Mouse (Mus musculus) liver, embryonic 13.5 days (tissue): ENCODE data around the gene Cpeb3. TPM values are rescaled to one million over a fixed set of nuclear protein-coding genes. Genes with fewer than 3 reads are reported as not detected.

Experiments used
- ATAC-seq: fragments of 200-750 bp; cut with Nextera tagmentation; 2 replicates; pipeline ENCODE4 v1.8.0; 2017; ENCODE audit warnings: low read depth, mild to moderate bottlenecking, moderate number of reproducible peaks, moderate library complexity
- DNase-seq: peaks from one replicate; pipeline ENCODE4 v3.0.0; 2022
- H3K27ac ChIP-seq: fragments of 300-500 bp; sonication (generic); 2 replicates; pipeline ENCODE4 v1.5.1; 2015; ENCODE audit warnings: moderate library complexity, mild to moderate bottlenecking, inconsistent platforms
- H3K27me3 ChIP-seq: fragments of 300-500 bp; sonication (generic); 2 replicates; pipeline ENCODE4 v1.6.1; 2015; ENCODE audit warnings: mild to moderate bottlenecking, inconsistent platforms
- H3K36me3 ChIP-seq: fragments of 300-500 bp; sonication (generic); 2 replicates; pipeline ENCODE4 v1.6.1; 2015; ENCODE audit warnings: mild to moderate bottlenecking, inconsistent platforms
- H3K4me1 ChIP-seq: fragments of 300-500 bp; sonication (generic); replicated peaks from 2 replicates; pipeline ENCODE4 v1.6.1; 2015; ENCODE audit warnings: inconsistent platforms
- H3K4me2 ChIP-seq: fragments of 300-500 bp; sonication (generic); 2 replicates; pipeline ENCODE4 v1.6.1; 2015; ENCODE audit warnings: inconsistent platforms, mild to moderate bottlenecking, moderate library complexity
- H3K4me3 ChIP-seq: fragments of 300-500 bp; sonication (generic); replicated peaks from 2 replicates; pipeline ENCODE4 v1.5.1; 2015; ENCODE audit warnings: mild to moderate bottlenecking, inconsistent platforms
- H3K9ac ChIP-seq: fragments of 300-500 bp; sonication (generic); 2 replicates; pipeline ENCODE4 v1.6.1; 2015; ENCODE audit warnings: mild to moderate bottlenecking, inconsistent platforms
- H3K9me3 ChIP-seq: fragments of 300-500 bp; sonication (generic); replicated peaks from 2 replicates; pipeline ENCODE4 v1.6.1; 2016; ENCODE audit warnings: inconsistent platforms
- WGBS: fragments of 180-500 bp; shearing (Covaris S2); methylation state at CpG from one replicate; pipeline ENCODE4 v1.1.7; 2015; ENCODE audit not compliant: insufficient replicate concordance; 5-methylcytosine and 5-hydroxymethylcytosine counted together
- polyA plus RNA-seq: library from polyadenylated mRNA; unstranded; fragments of >200 nt; fragmentation: Nextera tagmentation; extraction: Ambion mirVana; gene quantifications from 2 replicates; pipeline ENCODE4 v1.2.1, GENCODE M21; 2015

Gene Cpeb3
- polyA plus RNA-seq, 1 experiment from 2014 or later = 1.9 TPM

- DNase-seq (no peak), ATAC-seq (no peak)
- H3K9me3 ChIP-seq = no peaks in the 10 kb centered on the region
- WGBS = 77% methylated on average over 6 of the region's 6 CpGs
- H3K4me2 ChIP-seq = no peak overlapping the region
- no peak overlapping the region for H3K9ac ChIP-seq
- H3K36me3 ChIP-seq = no peaks in the 10 kb centered on the region
- H3K4me1 ChIP-seq = peaks cover 6% of the 10 kb centered on the region
- H3K27ac ChIP-seq = no peak overlapping the region
- no peak overlapping the region for H3K4me3 ChIP-seq
- H3K27me3 ChIP-seq = no peaks in the 10 kb centered on the region
These were observed 96.6 kb downstream of the Cpeb3 start for GRCm38 (mm10) chr19:37111831-37112230.

- H3K4me2 ChIP-seq = no peak overlapping the region
- H3K36me3 ChIP-seq = no peaks in the 10 kb centered on the region
- H3K9me3 ChIP-seq = no peaks in the 10 kb centered on the region
- ATAC-seq (no peak), DNase-seq (peak; percentile 16)
- H3K27ac ChIP-seq = no peak overlapping the region
- H3K4me1 ChIP-seq = peaks cover 6% of the 10 kb centered on the region
- no peak overlapping the region for H3K4me3 ChIP-seq
- H3K9ac ChIP-seq = no peak overlapping the region
- 22% methylated on average over 1 of the region's 1 CpGs for WGBS
- no peaks in the 10 kb centered on the region for H3K27me3 ChIP-seq
These were observed 97.9 kb downstream of the Cpeb3 start for GRCm38 (mm10) chr19:37110494-37110893.

GRCm38 (mm10) chr19:37109853-37110252 is 98.5 kb downstream of the Cpeb3 start:
- H3K27me3 ChIP-seq = no peaks in the 10 kb centered on the region
- DNase-seq (no peak), ATAC-seq (no peak)
- H3K36me3 ChIP-seq = no peaks in the 10 kb centered on the region
- H3K9ac ChIP-seq = no peak overlapping the region
- WGBS = 73% methylated on average over 4 of the region's 4 CpGs
- no peak overlapping the region for H3K4me3 ChIP-seq
- H3K27ac ChIP-seq = no peak overlapping the region
- H3K4me1 ChIP-seq = peaks cover 6% of the 10 kb centered on the region
- no peaks in the 10 kb centered on the region for H3K9me3 ChIP-seq
- H3K4me2 ChIP-seq = no peak overlapping the region

- peak overlapping the region; percentile 29; the same call in 1 of the 2 replicates for H3K27ac ChIP-seq
These were observed 107.7 kb downstream of the Cpeb3 start for GRCm38 (mm10) chr19:37100689-37101088.

GRCm38 (mm10) chr19:37095666-37096330 is 112.6 kb downstream of the Cpeb3 start:
- ATAC-seq (no peak), DNase-seq (no peak)
- WGBS = 78% methylated on average over 4 of the region's 4 CpGs
- Histone ChIP-seq H3K4me2 (no peak overlapping the region), H3K4me1 (peaks cover 16% of the 10 kb centered on the region), H3K27ac (no peak overlapping the region), H3K4me3 (no peak overlapping the region), H3K9me3 (no peaks in the 10 kb centered on the region), H3K27me3 (no peaks in the 10 kb centered on the region), H3K9ac (no peak overlapping the region), H3K36me3 (no peaks in the 10 kb centered on the region)

More at GRCm38 (mm10) chr19:37100689-37101088, 107.7 kb downstream of the Cpeb3 start:
- WGBS = 54% methylated on average over 2 of the region's 2 CpGs
- DNase-seq (peak; percentile 49), ATAC-seq (peak; percentile 100)
- Histone ChIP-seq H3K4me2 (peak overlapping the region; percentile 12; the same call in 1 of the 2 replicates), H3K4me3 (no peak overlapping the region), H3K36me3 (no peaks in the 10 kb centered on the region), H3K9ac (no peak overlapping the region), H3K27me3 (no peaks in the 10 kb centered on the region), H3K4me1 (peaks cover 25% of the 10 kb centered on the region), H3K9me3 (no peaks in the 10 kb centered on the region)

GRCm38 (mm10) chr19:37093181-37093580 is 115.2 kb downstream of the Cpeb3 start:
- Histone ChIP-seq H3K27me3 (no peaks in the 10 kb centered on the region), H3K27ac (no peak overlapping the region), H3K36me3 (no peaks in the 10 kb centered on the region), H3K4me2 (no peak overlapping the region), H3K4me3 (no peak overlapping the region), H3K9ac (no peak overlapping the region), H3K4me1 (no peaks in the 10 kb centered on the region), H3K9me3 (no peaks in the 10 kb centered on the region)
- ATAC-seq = no peak
- DNase-seq = no peak
- whole genome bisulfite sequencing = 73% methylated on average over 3 of the region's 3 CpGs

- WGBS = 54% methylated on average over 8 of the region's 8 CpGs
- H3K9me3 ChIP-seq = no peaks in the 10 kb centered on the region
- DNase-seq = no peak
- ATAC-seq = no peak
- H3K27ac ChIP-seq = no peak overlapping the region
- H3K36me3 ChIP-seq = 0 out of 2 replicates have a peak, but pooled peaks cover 3% of the 10 kb centered on the region
- no peak overlapping the region for H3K4me3 ChIP-seq
- no peak overlapping the region for H3K4me2 ChIP-seq
- H3K27me3 ChIP-seq = no peaks in the 10 kb centered on the region
- H3K4me1 ChIP-seq = no peaks in the 10 kb centered on the region
- H3K9ac ChIP-seq = no peak overlapping the region
These were observed 118.0 kb downstream of the Cpeb3 start for GRCm38 (mm10) chr19:37090146-37091061.

- Histone ChIP-seq H3K9me3 (no peaks in the 10 kb centered on the region), H3K9ac (no peak overlapping the region), H3K4me1 (no peaks in the 10 kb centered on the region), H3K4me3 (no peak overlapping the region), H3K27ac (no peak overlapping the region), H3K4me2 (no peak overlapping the region), H3K27me3 (no peaks in the 10 kb centered on the region), H3K36me3 (0 out of 2 replicates have a peak, but pooled peaks cover 3% of the 10 kb centered on the region)
- ATAC-seq (no peak), DNase-seq (no peak)
- WGBS = 83% methylated on average over 8 of the region's 8 CpGs
These were observed 120.2 kb downstream of the Cpeb3 start for GRCm38 (mm10) chr19:37088043-37088748.

GRCm38 (mm10) chr19:37084546-37084945 is 123.9 kb downstream of the Cpeb3 start:
- 61% methylated on average over 3 of the region's 3 CpGs for WGBS
- no peak for DNase-seq
- no peak overlapping the region for H3K4me3 ChIP-seq
- 0 out of 2 replicates have a peak, but pooled peaks cover 3% of the 10 kb centered on the region for H3K36me3 ChIP-seq
- H3K4me1 ChIP-seq = no peaks in the 10 kb centered on the region
- H3K27ac ChIP-seq = no peak overlapping the region
- no peak overlapping the region for H3K4me2 ChIP-seq
- no peak overlapping the region for H3K9ac ChIP-seq
- ATAC-seq = no peak
- no peaks in the 10 kb centered on the region for H3K9me3 ChIP-seq
- H3K27me3 ChIP-seq = no peaks in the 10 kb centered on the region

GRCm38 (mm10) chr19:37081467-37081866 is 126.9 kb downstream of the Cpeb3 start:
- Histone ChIP-seq H3K4me2 (no peak overlapping the region), H3K27ac (no peak overlapping the region), H3K4me1 (no peaks in the 10 kb centered on the region), H3K36me3 (0 out of 2 replicates have a peak, but pooled peaks cover under 1% of the 10 kb centered on the region), H3K9me3 (no peaks in the 10 kb centered on the region), H3K4me3 (no peak overlapping the region), H3K9ac (no peak overlapping the region), H3K27me3 (no peaks in the 10 kb centered on the region)
- WGBS = 55% methylated on average over 6 of the region's 6 CpGs
- DNase-seq = no peak
- ATAC-seq = no peak

GRCm38 (mm10) chr19:37079151-37079550 is 129.2 kb downstream of the Cpeb3 start:
- DNase-seq (no peak), ATAC-seq (no peak)
- Histone ChIP-seq H3K4me1 (no peaks in the 10 kb centered on the region), H3K4me3 (no peak overlapping the region), H3K9me3 (no peaks in the 10 kb centered on the region), H3K36me3 (no peaks in the 10 kb centered on the region), H3K27me3 (no peaks in the 10 kb centered on the region), H3K4me2 (no peak overlapping the region), H3K27ac (no peak overlapping the region), H3K9ac (no peak overlapping the region)
- WGBS = 76% methylated on average over 6 of the region's 6 CpGs
